Mouse (Mus musculus) heart, embryonic 12.5 days (tissue): Measurements from ENCODE around the gene Mapkapk3. TPM values are rescaled to one million over a fixed set of nuclear protein-coding genes. Genes with fewer than 3 reads are reported as not detected.
A peak's percentile ranks its signal among the peaks of the same experiment; 100 is the strongest.

Experiments used
- ATAC-seq: fragments of 200-750 bp; cut with Nextera tagmentation; 2 replicates; pipeline ENCODE4 v1.8.0; 2017; ENCODE audit warnings: moderate TSS enrichment, moderate library complexity; ENCODE audit not compliant: insufficient number of reproducible peaks, low FRiP score
- H3K27ac ChIP-seq: fragments of 300-500 bp; sonication (generic); 2 replicates; pipeline ENCODE4 v1.5.1; 2016; ENCODE audit warnings: mild to moderate bottlenecking, moderate library complexity; ENCODE audit not compliant: poor library complexity, severe bottlenecking
- H3K27me3 ChIP-seq: fragments of 300-500 bp; sonication (generic); replicated peaks from 2 replicates; pipeline ENCODE4 v1.6.1; 2016; ENCODE audit warnings: mild to moderate bottlenecking, moderate library complexity
- H3K36me3 ChIP-seq: fragments of 300-500 bp; sonication (generic); 2 replicates; pipeline ENCODE4 v1.6.1; 2016; ENCODE audit warnings: mild to moderate bottlenecking, moderate library complexity
- H3K4me1 ChIP-seq: fragments of 300-500 bp; sonication (generic); replicated peaks from 2 replicates; pipeline ENCODE4 v1.6.1; 2016; ENCODE audit warnings: mild to moderate bottlenecking
- H3K4me2 ChIP-seq: fragments of 300-500 bp; sonication (generic); 2 replicates; pipeline ENCODE4 v1.6.1; 2016; ENCODE audit warnings: mild to moderate bottlenecking, moderate library complexity
- H3K4me3 ChIP-seq: fragments of 300-500 bp; sonication (generic); 2 replicates; pipeline ENCODE4 v1.5.1; 2016; ENCODE audit warnings: mild to moderate bottlenecking
- H3K9ac ChIP-seq: fragments of 300-500 bp; sonication (generic); 2 replicates; pipeline ENCODE4 v1.6.1; 2016; ENCODE audit warnings: mild to moderate bottlenecking, moderate library complexity
- H3K9me3 ChIP-seq: fragments of 300-500 bp; sonication (generic); replicated peaks from 2 replicates; pipeline ENCODE4 v1.6.1; 2016; ENCODE audit warnings: mild to moderate bottlenecking, moderate library complexity
- WGBS: fragments of 180-500 bp; shearing (Covaris S2); methylation state at CpG from one replicate; pipeline ENCODE4 v1.1.7; 2016; 5-methylcytosine and 5-hydroxymethylcytosine counted together
- polyA plus RNA-seq: library from polyadenylated mRNA; unstranded; fragments of >200 nt; fragmentation: Nextera tagmentation; extraction: Ambion mirVana; gene quantifications from 2 replicates; pipeline ENCODE4 v1.2.1, GENCODE M21; 2016

Gene Mapkapk3
- polyA plus RNA-seq, 1 experiment from 2014 or later, result 7.1 TPM

DNA sequence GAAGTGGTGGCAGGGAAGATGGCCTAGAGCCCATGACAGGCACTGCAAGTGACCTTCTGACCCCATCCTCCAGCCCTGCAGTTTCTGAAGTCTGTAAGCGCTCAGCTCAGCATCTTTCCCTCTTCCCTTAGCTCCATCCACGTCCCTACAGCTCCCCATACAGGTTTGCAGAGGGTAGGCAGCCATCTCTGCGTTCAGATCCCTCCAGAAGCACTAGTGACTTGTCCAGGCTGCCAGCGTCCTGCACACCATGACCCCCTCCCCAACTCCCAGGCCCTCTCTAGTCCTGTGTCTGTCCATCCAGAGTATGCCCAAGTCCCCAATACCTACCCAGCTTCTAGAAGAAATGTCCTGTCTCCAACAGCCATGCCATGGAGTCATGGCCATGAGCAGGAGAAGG, 11.6 kb downstream of the Mapkapk3 start:
- Histone ChIP-seq H3K9ac (no peak overlapping the region), H3K36me3 (no peaks in the 10 kb centered on the region), H3K4me3 (no peak overlapping the region), H3K9me3 (no peaks in the 10 kb centered on the region), H3K4me2 (no peak overlapping the region), H3K4me1 (peaks cover 23% of the 10 kb centered on the region), H3K27me3 (peaks cover 10% of the 10 kb centered on the region; the same call in 1 of the 2 replicates), H3K27ac (no peak overlapping the region)
- WGBS, result 52% methylated on average over 4 of the region's 4 CpGs
- ATAC-seq, result no peak

DNA sequence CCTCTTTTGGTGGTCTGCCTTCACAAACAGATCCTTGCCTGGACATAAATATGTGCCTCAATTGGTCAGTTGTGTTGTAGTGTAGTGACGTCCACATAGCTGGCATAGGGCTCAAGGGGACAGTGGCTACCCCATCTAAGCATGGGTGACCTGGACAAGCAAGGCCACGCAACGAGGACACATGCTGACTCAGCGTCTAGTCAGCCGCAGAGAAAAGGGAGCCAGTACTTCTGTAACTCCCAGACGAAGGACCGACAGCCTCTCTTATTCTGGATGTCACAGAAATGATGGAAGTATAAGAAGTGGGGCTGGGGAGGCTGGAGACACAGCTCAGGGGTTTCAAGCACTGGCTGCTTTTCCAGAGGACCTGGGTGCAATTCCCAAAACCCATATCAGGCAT, 12.1 kb downstream of the Mapkapk3 start:
- no peak for ATAC-seq
- Histone ChIP-seq H3K4me1 (peaks cover 23% of the 10 kb centered on the region), H3K4me2 (no peak overlapping the region), H3K4me3 (no peak overlapping the region), H3K27me3 (peaks cover 10% of the 10 kb centered on the region; the same call in 1 of the 2 replicates), H3K9me3 (no peaks in the 10 kb centered on the region), H3K9ac (no peak overlapping the region), H3K27ac (no peak overlapping the region), H3K36me3 (no peaks in the 10 kb centered on the region)
- WGBS, result 86% methylated on average over 7 of the region's 7 CpGs

DNA sequence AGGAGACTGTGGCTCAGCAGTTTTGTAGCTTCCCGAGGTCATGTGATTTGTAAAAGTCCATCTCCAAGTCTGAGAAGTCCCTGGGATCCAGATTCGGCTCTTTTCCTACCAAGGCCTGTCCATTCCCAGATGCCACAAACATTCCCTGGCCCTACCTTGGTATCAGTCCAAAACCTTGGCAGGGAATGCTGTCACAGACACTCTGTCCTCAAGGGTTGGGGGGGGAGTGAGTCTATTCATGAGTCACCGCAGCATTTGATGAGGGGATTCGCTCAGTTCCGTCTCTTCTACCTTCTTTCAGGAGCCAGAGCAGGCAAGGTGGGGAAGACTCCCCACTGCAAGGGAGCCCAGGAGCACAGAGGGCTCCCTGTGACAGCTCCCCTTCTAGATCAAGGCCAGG, 14.0 kb downstream of the Mapkapk3 start:
- no peak overlapping the region for H3K9ac ChIP-seq
- peaks cover 34% of the 10 kb centered on the region for H3K4me1 ChIP-seq
- H3K4me2 ChIP-seq, result no peak overlapping the region
- H3K9me3 ChIP-seq, result no peaks in the 10 kb centered on the region
- no peak overlapping the region for H3K27ac ChIP-seq
- WGBS, result 79% methylated on average over 5 of the region's 5 CpGs
- H3K36me3 ChIP-seq, result no peaks in the 10 kb centered on the region
- no peak overlapping the region for H3K4me3 ChIP-seq
- ATAC-seq, result no peak
- peaks cover 6% of the 10 kb centered on the region; the same call in 1 of the 2 replicates for H3K27me3 ChIP-seq

DNA sequence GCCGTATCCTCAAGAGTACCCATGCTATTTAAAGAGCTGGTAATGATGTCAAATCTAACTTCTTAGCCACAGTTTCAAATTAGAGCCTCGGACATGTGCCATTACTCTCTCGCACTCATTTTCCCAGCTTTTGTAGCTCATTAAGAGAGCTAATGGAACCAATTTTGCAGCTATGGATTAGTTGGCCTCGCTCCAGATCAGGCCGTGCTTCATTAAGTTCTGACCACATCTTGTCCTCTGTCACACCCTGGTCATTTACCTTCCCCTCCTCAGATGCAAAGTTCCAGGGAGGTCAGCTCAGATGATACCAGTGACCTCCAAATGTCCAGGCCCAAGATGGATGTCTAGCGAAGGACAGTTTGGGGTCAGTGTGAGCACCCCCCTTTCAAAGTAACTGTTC, 14.9 kb downstream of the Mapkapk3 start:
- no peaks in the 10 kb centered on the region for H3K36me3 ChIP-seq
- H3K9me3 ChIP-seq, result no peaks in the 10 kb centered on the region
- 81% methylated on average over 6 of the region's 6 CpGs for WGBS
- peaks cover 24% of the 10 kb centered on the region for H3K4me1 ChIP-seq
- no peak overlapping the region for H3K27ac ChIP-seq
- no peak overlapping the region for H3K9ac ChIP-seq
- no peak overlapping the region for H3K4me3 ChIP-seq
- no peak for ATAC-seq
- no peak overlapping the region for H3K4me2 ChIP-seq
- H3K27me3 ChIP-seq, result 0 out of 2 replicates have a peak, but pooled peaks cover 3% of the 10 kb centered on the region

DNA sequence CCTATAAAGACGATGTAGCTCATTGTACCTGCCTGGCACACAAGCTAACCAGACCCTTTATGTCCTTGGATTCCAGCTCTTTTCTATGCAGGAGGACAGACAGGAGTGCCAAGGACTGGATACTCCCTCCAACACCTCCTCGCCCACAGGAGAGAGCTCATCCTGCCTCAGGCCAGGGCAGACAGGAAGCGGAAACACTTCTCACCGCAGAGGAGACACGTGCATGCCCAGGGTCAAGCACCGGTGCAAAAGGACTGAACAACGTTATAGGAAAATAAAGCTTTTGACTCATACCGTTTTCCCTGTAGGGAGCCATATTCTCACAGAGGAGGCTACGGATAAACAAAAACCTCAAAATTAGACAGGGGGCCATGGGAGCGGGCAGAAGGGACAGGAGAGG, 16.5 kb downstream of the Mapkapk3 start:
- 61% methylated on average over 10 of the region's 10 CpGs for WGBS
- peaks cover 12% of the 10 kb centered on the region for H3K4me1 ChIP-seq
- ATAC-seq, result no peak

DNA sequence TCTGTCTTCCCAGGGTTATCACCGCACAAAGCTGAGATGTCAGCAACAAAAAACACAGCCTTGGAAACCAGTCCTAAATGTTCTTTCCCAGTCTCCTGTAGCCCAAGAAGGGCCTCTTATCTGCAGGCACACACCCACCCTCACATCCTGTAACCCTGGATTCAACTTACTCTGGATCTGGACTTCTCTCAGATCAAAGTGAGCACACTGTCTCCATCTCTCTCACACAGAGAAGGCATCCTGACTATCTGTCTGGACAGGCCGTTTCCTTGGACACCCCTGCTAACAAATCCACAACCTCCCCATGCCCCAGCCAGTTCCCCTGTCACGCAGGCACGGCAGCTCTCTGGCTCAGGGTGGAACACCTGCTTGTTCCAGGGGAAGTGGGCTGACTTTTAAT, 17.4 kb downstream of the Mapkapk3 start:
- H3K27ac ChIP-seq, result no peak overlapping the region
- WGBS, result 25% methylated on average over 4 of the region's 4 CpGs
- ATAC-seq, result peak; percentile 71; the same call in 1 of the 2 replicates
- H3K27me3 ChIP-seq, result no peaks in the 10 kb centered on the region
- H3K9ac ChIP-seq, result no peak overlapping the region
- peaks cover 12% of the 10 kb centered on the region for H3K4me1 ChIP-seq
- H3K4me3 ChIP-seq, result no peak overlapping the region
- H3K36me3 ChIP-seq, result no peaks in the 10 kb centered on the region
- H3K4me2 ChIP-seq, result no peak overlapping the region
- H3K9me3 ChIP-seq, result no peaks in the 10 kb centered on the region

More for the DNA sequence above, 16.5 kb downstream of the Mapkapk3 start:
- H3K27ac ChIP-seq, result no peak overlapping the region
- no peak overlapping the region for H3K4me3 ChIP-seq
- no peaks in the 10 kb centered on the region for H3K27me3 ChIP-seq
- H3K9me3 ChIP-seq, result no peaks in the 10 kb centered on the region
- H3K9ac ChIP-seq, result no peak overlapping the region
- H3K36me3 ChIP-seq, result no peaks in the 10 kb centered on the region
- H3K4me2 ChIP-seq, result no peak overlapping the region

DNA sequence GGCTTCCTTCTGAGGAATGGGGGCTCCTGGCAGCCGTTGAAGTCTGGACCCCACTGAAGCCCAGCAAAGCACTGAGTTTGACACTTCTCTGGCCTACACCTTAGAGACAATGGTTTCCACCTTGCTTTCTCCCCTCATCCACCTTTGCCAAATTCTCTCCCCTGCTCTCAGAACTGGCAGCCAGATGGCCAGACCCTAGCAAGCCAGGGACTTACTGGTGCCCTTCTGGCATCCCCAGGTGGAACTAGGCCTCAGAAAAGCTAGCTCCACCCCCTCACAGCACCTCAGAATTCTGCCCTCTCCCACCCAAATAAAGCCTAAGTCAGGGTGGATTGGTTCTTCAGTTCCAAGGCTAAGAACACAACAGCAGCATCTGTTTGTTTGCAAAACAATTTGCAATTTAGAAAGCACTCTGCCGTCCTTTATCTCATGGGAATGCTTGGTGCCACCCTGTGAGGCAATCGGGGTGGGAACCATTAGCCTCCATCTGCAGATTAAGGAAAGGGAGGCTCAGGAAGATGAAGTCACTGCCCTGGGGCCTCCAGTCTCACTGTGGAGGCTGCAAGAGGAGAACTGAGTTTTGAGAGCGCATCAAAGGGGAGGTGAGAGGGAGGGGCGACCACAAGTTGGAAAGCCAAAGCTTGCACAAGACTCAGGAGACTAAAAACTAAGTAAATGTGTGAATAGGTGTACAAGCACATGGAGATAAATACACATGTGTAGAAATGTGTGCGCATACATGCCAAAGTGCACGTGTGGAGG, 18.3 kb downstream of the Mapkapk3 start:
- WGBS, result 68% methylated on average over 7 of the region's 7 CpGs
- Histone ChIP-seq H3K4me1 (peaks cover 12% of the 10 kb centered on the region), H3K36me3 (no peaks in the 10 kb centered on the region), H3K9ac (no peak overlapping the region), H3K27ac (no peak overlapping the region), H3K4me2 (no peak overlapping the region), H3K9me3 (no peaks in the 10 kb centered on the region), H3K27me3 (no peaks in the 10 kb centered on the region), H3K4me3 (no peak overlapping the region)
- ATAC-seq, result no peak

DNA sequence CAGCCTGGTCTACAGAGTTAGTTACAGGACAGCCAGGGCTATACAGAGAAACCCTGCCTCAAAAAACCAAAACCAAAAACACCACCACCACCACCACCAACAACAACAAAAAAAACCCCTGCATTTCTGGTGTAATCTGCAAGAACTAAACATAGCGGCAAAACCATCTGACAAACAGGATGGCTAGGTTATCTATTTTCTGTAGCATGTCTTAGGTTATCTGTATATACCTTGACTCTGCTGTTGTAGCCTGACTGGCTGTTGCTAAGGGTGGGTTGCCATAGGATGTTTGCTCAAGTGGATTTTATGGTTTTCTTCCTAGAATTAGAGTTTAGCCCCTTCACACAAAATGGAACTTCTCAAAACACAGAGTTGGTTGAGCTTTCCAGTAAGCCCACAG, 19.9 kb downstream of the Mapkapk3 start:
- 73% methylated on average over 1 of the region's 1 CpGs for WGBS
- H3K27me3 ChIP-seq, result no peaks in the 10 kb centered on the region
- H3K4me2 ChIP-seq, result no peak overlapping the region
- no peaks in the 10 kb centered on the region for H3K36me3 ChIP-seq
- no peak overlapping the region for H3K4me3 ChIP-seq
- peaks cover 12% of the 10 kb centered on the region for H3K4me1 ChIP-seq
- no peak for ATAC-seq
- H3K9ac ChIP-seq, result no peak overlapping the region
- no peaks in the 10 kb centered on the region for H3K9me3 ChIP-seq
- H3K27ac ChIP-seq, result no peak overlapping the region

DNA sequence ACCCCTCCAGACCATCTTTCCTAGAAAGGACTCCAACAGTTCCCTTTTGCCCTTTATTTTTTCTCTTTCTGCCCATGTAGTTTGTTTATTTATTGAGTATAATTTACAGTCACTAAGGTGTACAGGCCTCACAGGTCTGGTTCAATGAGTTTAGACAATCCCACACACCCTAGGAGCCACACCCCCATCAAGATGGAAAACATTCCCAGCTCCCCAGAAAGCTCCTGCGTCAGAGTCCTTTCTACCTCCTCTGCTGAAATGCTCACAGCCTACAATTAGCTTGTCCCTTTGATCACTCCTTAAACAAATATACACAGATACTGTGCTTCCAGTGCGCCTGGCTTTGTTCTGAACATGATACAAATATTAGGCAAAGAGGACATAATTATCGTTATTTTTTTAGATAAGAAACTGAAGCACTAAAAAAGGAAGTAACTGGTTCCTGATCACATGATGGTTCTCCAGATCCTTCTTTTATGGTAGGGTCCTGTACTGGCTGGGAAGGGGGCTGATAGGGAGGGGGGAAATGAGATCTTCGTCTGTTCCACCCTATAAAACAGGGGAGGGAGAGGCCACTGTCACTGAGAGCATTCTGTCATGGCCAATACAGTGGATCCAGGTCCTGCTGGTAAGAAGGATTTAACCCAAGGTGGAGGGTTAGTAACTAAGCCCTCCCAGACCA, 21.8 kb downstream of the Mapkapk3 start:
- Histone ChIP-seq H3K9me3 (no peaks in the 10 kb centered on the region), H3K4me3 (no peak overlapping the region), H3K4me2 (no peak overlapping the region), H3K36me3 (no peaks in the 10 kb centered on the region), H3K27me3 (peaks cover 8% of the 10 kb centered on the region; the same call in 1 of the 2 replicates), H3K9ac (no peak overlapping the region), H3K4me1 (peaks cover 12% of the 10 kb centered on the region), H3K27ac (no peak overlapping the region)
- ATAC-seq, result no peak
- 32% methylated on average over 4 of the region's 4 CpGs for WGBS

DNA sequence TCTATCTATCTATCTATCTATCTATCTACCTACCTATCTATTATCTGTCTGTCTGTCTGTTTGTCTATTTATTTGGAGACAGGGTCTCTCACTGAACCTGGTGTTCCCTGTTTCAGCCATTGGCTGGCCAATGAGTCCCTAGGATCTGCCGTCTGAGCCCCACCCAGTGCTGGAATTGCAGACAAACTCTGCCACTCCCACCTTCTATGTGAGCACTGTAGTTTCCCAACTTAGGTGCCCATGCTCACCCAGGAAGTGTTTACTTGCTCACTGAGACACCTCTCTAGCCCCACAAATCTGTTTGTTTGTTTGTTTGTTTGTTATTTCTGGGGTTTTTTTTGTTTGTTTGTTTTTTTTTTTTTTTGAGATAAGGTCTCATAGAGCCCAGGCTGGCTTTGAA, 22.6 kb downstream of the Mapkapk3 start:
- Histone ChIP-seq H3K4me1 (peaks cover 7% of the 10 kb centered on the region), H3K4me3 (no peak overlapping the region), H3K27ac (no peak overlapping the region), H3K9me3 (no peaks in the 10 kb centered on the region), H3K9ac (no peak overlapping the region), H3K4me2 (no peak overlapping the region), H3K27me3 (peaks cover 8% of the 10 kb centered on the region; the same call in 1 of the 2 replicates), H3K36me3 (no peaks in the 10 kb centered on the region)
- WGBS, result 45% methylated on average over 1 of the region's 1 CpGs
- ATAC-seq, result no peak

DNA sequence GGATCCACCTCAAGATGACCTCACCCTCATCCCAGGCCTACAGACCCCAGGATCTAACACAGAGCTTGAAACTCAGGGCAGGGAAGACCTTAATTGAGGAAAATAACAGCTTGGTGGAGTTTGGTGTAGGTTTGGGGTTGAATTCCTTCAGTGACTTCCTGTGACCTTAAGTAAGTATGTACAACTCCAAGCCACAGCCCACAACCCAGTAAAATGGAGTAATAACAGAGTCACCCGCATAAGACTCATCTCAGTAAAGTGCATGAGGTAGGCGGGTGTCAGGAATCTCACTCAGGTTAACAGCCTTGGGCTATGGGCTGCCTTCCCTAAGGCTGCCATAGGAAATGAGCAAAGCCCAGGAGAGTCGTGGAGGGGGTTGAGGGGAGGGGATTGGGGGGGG, 24.9 kb downstream of the Mapkapk3 start:
- 64% methylated on average over 3 of the region's 3 CpGs for WGBS
- Histone ChIP-seq H3K4me1 (peaks cover 8% of the 10 kb centered on the region), H3K27ac (no peak overlapping the region), H3K4me3 (no peak overlapping the region), H3K9ac (no peak overlapping the region), H3K4me2 (no peak overlapping the region), H3K27me3 (peaks cover 8% of the 10 kb centered on the region; the same call in 1 of the 2 replicates), H3K36me3 (no peaks in the 10 kb centered on the region), H3K9me3 (no peaks in the 10 kb centered on the region)
- ATAC-seq, result no peak
